Mouse (Mus musculus): ENCODE results near the gene Gcn1l1.
"Not testable (repeated sequence)": the region's sequence is repeated elsewhere in the genome, so short reads cannot be mapped to it uniquely, and the experiment has no call there.

Gcn1l1 gene

DNA sequence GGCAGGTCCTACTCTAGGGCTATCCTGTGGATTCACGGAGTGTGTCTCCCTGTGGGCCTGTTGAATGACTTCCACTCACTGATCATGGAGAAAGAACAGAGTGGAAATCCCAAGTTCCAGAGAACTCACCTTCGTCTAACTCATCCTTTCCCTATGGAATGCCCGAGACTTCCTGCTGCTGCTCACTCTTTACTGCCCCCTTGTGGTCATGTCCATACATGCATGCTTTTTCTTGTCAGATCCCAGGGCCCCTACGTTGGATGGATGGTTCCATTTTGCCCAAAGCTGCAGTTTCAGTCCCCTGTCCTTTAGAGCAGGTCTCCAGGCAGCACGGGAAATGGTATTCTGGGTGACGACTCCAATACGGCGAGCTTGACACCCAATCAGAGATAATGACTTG lies 8.8 kb upstream of the Gcn1l1 start:
- in situ Hi-C loops (cut with MboI; ENCODE audit: unreplicated experiment in 2 of 2): no loop called here

DNA sequence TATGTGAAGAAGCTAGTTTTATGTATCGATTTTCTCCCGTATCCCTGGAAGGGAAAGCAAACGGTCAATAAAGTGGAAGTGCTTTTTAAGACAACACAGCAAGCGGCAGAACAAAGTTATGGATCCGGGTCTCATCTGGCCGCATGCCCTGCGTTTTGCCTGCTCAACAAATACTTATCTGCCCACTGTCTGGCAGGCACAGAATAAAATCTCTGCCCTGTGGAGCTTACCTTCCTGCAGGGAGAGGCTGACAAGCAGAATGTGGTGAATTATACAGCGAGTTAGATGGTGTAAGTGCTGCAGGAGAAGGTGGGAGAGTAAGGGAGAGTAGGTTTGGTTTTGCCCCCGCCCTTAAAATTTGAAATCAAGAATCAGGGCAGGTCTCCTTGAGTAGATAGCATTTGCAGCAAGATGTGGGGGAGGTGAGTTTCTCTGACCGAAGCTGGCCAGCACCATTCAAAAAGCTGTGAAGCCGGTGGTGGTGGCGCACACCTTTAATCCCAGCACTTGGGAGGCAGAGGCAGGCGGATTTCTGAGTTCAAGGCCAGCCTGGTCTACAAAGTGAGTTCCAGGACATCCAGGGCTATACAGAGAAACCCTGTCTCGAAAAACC lies 6.8 kb upstream of the Gcn1l1 start:
- in situ Hi-C loops (cut with MboI; ENCODE audit: unreplicated experiment in 2 of 2): no loop called here

- in situ Hi-C loops (cut with MboI; ENCODE audit: unreplicated experiment in 2 of 2): no loop called here
These were observed 5.6 kb upstream of the Gcn1l1 start, which contains the start of gene Rplp0 for GRCm38 (mm10) chr5:115559237-115560101. Gene Rplp0 (plus strand): TSS chr5:115559467.

DNA sequence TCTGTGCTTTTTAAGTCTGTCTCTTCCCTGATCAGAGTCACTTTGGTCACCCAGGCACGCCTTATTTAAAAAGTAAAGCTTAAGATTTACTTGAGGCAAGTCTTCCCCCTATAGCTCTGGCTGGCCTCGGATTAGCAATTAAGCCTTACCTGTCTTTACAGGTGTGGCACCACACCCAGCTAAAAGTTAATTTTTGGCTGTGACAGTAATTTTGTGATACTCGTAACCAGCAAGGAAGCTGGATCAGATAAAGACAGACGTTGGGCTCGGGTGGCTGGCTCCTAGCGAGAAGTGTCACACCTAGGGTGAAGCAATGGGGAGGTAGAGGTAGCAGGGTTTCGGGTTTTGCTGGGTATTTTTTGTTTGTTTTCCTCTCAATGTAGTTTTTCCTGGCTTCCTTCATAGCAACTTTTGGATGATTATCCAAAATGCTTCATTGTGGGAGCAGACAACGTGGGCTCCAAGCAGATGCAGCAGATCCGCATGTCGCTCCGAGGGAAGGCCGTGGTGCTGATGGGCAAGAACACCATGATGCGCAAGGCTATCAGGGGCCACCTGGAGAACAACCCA lies 4.6 kb upstream of the Gcn1l1 start:
- in situ Hi-C loops (cut with MboI; ENCODE audit: unreplicated experiment in 2 of 2): no loop called here

DNA sequence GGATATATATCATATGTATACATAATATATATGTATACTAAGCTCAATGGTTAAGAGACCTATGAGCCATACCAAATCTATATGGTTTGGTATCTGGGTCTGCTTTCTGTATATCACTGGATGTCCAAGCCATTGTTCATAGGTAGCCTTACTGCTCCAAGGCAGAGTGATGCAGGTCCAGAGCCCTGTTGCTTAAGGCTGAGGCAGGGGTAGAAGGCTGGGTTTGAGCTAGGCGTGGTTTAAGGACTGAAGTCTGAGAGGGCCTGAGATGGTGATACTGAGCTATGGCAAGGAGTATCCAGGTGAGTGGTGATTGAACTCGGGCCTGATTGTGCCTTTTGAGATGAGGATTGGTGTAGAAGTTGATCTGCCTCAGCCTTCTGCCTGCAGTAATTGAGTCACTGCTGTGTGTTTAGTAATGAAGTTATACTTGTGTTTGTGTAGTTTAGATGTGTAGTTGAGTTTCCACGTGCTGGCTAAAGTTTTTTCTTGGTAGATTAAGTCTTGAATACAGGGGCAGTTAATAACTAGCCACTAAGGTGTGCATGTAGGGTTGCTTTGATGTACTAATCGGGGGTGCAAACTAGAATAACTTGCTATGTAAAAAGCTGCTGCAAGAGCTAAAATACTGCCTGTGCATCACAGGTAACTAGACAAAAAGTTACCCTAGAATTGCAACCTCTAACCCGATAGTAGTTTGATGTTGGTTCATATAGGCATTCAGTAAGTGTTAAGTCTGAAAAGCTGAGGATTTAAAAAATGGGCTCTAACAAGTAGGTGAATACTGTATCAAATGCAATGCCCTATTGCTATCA lies 1.1 kb upstream of the Gcn1l1 start:
- in situ Hi-C loops (cut with MboI; ENCODE audit: unreplicated experiment in 2 of 2): no loop called here

DNA sequence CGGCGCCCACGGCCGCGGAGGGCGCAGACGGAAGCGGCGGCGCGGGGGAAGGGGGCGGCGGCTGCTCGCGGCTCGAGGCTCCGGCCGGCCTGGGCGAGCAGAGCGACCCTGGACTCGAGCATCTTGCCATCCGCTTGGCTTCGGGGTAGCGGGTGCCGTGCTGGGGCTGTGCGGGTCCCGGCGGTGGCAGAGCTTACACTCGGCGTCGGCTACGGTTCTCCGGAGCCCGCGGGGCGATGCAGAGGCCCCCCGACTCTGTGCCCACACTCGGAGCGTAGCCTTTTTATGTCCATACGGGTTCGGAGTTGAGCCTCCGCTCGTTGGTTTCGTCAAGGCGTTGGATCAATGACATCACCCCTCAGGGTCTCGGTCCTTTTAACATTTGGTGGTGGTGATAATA lies 349 bp downstream of the Gcn1l1 start:
- in situ Hi-C loops (cut with MboI; ENCODE audit: unreplicated experiment in 2 of 2): no loop called here

GRCm38 (mm10) chr5:115568681-115569080 lies 3.6 kb downstream of the Gcn1l1 start:
- in situ Hi-C loops (cut with MboI; ENCODE audit: unreplicated experiment in 2 of 2): no loop called here

GRCm38 (mm10) chr5:115569308-115569707 lies 4.3 kb downstream of the Gcn1l1 start:
- in situ Hi-C loops (cut with MboI; ENCODE audit: unreplicated experiment in 2 of 2): no loop called here

DNA sequence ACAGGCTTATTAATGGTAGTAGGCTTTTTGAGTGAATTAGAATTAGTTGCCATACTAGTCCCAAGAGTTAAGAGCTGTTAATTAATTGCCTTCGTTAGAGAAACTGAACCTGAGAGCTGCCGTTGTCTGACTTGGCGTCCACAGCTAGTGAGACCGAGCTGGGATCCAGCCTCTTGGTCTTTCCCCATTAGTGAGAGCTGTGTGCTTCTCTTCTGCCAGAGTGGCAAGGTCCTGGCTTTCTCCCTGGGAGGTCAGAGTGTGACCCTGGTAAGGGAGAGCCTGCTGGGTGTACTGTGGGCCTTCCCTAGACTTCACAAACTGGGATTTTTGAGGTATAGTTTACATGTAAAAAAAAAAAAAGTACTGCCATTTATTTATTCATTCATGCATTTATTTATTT lies 4.7 kb downstream of the Gcn1l1 start:
- in situ Hi-C loops (cut with MboI; ENCODE audit: unreplicated experiment in 2 of 2): no loop called here

DNA sequence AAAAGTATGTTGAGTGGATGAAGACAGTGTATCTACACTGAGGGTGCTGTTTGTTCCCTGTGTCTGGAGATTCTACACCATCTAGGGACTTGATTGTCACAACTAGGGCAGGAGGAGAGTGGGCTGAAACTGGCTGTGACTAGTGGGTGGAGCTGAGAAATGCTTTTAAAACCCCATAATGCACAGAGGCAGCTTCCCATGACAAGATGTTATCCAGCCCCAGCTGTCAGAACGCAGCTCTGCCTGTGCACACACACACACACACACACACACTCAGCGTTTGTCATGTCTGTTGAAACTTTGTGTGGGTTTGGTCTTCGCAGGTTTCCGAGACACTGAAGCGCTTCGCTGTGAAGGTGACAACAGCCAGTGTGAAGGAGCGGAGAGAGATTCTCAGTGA lies 6.0 kb downstream of the Gcn1l1 start:
- in situ Hi-C loops (cut with MboI; ENCODE audit: unreplicated experiment in 2 of 2): no loop called here

DNA sequence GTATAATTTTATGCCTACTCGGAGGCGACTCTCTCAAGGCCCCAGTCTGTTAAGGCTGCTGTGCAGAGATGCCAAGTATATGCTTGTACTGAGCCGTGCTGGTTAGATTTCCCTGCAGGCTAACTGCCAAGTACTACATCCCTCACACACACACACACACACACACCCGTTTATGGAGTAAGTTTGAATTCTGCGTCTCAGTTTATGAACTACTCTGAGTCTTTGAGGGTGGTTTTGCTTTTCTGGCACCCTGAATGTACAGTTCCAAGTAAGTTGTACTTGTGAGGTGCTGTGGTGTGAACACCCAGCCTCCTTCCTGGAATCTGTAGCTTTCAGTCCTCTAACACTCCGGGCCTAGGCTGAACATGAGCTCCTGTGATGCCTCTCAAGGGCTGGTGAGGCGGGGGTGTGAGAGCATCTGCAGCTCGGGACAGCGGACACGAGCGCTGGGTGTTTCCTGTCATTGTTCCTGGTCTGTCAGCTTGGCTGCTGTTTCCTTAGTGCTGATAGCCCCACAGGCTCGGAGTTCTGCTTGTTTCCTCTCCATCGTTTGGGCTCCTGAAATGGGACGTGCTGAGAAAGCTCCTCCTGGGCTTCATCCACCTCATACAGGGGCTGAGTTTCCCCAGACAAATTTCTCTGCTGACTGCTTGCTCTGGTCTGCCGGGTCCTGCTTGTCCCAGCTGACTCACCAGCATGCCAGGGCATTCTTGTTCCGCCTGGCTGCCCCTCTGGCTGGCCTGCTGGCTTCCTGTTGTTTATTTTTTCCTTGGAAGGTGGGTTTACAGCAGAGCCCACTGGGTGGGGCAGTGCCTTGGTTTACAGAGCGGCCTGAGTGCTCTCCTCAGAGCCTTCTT lies 7.9 kb downstream of the Gcn1l1 start:
- in situ Hi-C loops (cut with MboI; ENCODE audit: unreplicated experiment in 2 of 2): no loop called here

DNA sequence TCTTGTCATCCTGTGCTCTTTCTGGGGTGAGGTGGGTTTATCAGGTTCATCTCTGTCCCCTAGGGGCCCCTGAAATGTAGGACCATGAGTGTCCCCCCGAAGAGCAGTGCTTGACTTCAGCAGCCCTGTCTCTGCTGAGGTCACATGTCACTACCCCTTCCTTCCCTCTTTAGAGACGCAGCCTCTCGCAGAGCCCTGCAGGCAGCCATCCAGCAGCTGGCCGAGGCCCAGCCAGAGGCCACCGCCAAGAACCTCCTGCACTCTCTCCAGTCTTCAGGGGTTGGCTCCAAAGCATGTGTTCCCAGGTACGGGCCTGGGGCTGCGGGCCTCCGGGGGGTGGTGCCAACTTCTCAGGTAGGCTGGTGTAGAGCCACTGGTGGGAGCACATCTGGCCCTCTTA lies 9.9 kb downstream of the Gcn1l1 start:
- in situ Hi-C loops (cut with MboI; ENCODE audit: unreplicated experiment in 2 of 2): no loop called here

DNA sequence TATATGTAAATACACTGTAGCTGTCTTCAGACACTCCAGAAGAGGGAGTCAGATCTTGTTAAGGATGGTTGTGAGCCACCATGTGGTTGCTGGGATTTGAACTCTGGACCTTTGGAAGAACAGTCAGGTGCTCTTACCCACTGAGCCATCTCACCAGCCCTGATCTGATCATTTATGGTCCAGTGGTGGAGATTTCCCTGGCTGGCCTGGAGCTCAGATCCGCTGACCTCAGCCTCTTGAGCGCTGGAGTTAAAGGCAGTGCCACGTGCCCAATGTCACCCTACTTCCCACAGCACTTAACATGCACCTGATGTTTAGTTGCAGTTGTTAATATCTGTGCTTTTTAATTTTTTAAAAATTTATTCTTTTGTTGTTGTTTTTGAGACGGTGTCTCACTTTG lies 12.6 kb downstream of the Gcn1l1 start:
- in situ Hi-C loops (cut with MboI; ENCODE audit: unreplicated experiment in 2 of 2): not testable (repeated sequence)

- in situ Hi-C loops (cut with MboI; ENCODE audit: unreplicated experiment in 2 of 2): no loop called here
These were observed 13.9 kb downstream of the Gcn1l1 start for GRCm38 (mm10) chr5:115578922-115579321.

- in situ Hi-C loops (cut with MboI; ENCODE audit: unreplicated experiment in 2 of 2): no loop called here
These were observed 14.3 kb downstream of the Gcn1l1 start for GRCm38 (mm10) chr5:115579363-115579762.

DNA sequence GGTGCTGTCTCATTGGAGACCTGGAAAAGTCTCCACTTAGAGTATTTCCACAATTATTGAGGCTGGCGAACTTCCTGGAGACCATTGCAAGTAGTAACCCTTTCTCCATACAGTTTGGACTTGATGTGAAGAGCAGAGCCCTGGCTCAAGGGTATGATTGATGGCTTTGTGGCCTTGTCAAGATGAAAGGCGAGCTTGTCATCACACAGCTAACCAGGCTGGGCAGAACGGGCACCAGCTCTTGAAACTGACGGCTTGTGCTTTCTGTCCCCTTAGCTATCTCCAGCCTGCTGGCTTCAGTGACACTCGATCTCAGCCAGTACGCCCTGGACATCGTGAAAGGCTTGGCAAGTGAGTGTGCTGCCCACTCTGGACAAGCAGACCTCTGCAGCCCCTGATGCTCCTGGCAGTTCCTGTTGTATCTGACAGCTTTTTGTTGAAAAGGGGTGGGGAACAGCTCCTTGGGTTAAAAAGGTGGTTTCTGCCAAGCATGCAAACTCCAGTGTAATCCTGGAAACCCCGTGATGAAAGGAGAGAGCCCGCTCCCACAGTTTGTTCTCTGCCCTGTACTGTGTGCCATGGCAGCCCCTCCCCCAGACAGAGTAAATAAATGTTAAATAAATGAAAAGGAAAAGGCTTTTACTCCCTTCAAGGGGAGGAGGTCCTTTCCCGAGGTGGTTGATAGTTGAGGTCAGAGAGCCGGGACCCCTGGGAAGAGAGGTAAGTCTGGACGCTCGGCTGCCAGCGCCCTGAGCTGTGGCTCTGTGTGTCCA lies 15.4 kb downstream of the Gcn1l1 start:
- in situ Hi-C loops (cut with MboI; ENCODE audit: unreplicated experiment in 2 of 2): no loop called here

DNA sequence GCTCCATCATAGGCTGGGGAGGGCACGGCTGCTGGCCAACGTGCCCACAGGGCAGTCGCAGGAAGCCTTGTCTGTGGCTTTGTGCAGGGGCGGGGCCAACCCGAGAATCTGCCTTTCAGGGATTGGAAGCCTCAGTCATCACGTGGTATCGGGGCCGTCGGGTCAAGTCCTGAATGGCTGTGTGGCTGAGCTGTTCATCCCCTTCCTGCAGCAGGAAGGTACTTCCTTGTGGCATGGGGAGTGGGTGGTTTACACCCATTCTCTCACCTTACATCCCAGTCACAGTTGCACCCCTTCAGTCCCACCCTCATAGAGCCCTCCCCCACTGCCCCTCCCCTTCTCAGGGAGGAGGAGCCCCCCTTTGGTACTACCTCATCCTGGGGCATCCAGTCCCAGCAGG lies 16.6 kb downstream of the Gcn1l1 start:
- in situ Hi-C loops (cut with MboI; ENCODE audit: unreplicated experiment in 2 of 2): no loop called here

- in situ Hi-C loops (cut with MboI; ENCODE audit: unreplicated experiment in 2 of 2): no loop called here
These were observed 20.6 kb downstream of the Gcn1l1 start for GRCm38 (mm10) chr5:115585616-115586015.

GRCm38 (mm10) chr5:115586166-115586565 lies 21.1 kb downstream of the Gcn1l1 start:
- in situ Hi-C loops (cut with MboI; ENCODE audit: unreplicated experiment in 2 of 2): no loop called here
